Mouse (Mus musculus) CD4-positive, CD25-positive, alpha-beta regulatory T cell, adult 9 weeks (primary cell): ENCODE measurements around the gene Cfap65. TPM values are rescaled to one million over a fixed set of nuclear protein-coding genes. Genes with fewer than 3 reads are reported as not detected.

Source experiments
- polyA plus RNA-seq: library from polyadenylated mRNA; unstranded; fragments of 100-300 nt; shearing (Covaris generic); gene quantifications from one replicate; pipeline ENCODE4 v1.2.1, GENCODE M21; 2017

Gene Cfap65
- polyA plus RNA-seq, result not detected

GRCm38 (mm10) chr1:74935402-74935801 lies at the start of gene Cfap65:
Cfap65 (minus strand) TSS chr1:74935599.

GRCm38 (mm10) chr1:74951556-74952210 lies 16.3 kb upstream of the Cfap65 start, which contains the start of gene Ihh:
Ihh (minus strand) TSS chr1:74951672.

GRCm38 (mm10) chr1:74893134-74893855 lies 42.1 kb downstream of the Cfap65 start, which contains the start of gene Cryba2:
Cryba2 (minus strand) TSS chr1:74893143.

GRCm38 (mm10) chr1:74885369-74886042 lies 49.9 kb downstream of the Cfap65 start, which contains the start of gene Fev:
Fev (minus strand) TSS chr1:74885419.

GRCm38 (mm10) chr1:74854306-74855056 lies 80.9 kb downstream of the Cfap65 start, which contains the start of gene Cdk5r2:
Cdk5r2 (plus strand) TSS chr1:74854934.

Other genes starting within 250 kb of the Cfap65 start
- gene Cyp27a1, start 222.0 kb downstream of the Cfap65 start, polyA plus RNA-seq, result not detected
- not detected for gene Prkag3, start 186.4 kb downstream of the Cfap65 start, polyA plus RNA-seq
- gene Wnt6, start 163.7 kb downstream of the Cfap65 start, polyA plus RNA-seq, result not detected
- gene Wnt10a, start 144.1 kb downstream of the Cfap65 start, polyA plus RNA-seq, result 0.29 TPM
- not detected for gene Cdk5r2, start 80.7 kb downstream of the Cfap65 start, polyA plus RNA-seq
- not detected for gene Fev, start 50.2 kb downstream of the Cfap65 start, polyA plus RNA-seq
- not detected for gene Cryba2, start 42.5 kb downstream of the Cfap65 start, polyA plus RNA-seq
- gene Ihh, start 16.1 kb upstream of the Cfap65 start, polyA plus RNA-seq, result 0.11 TPM
- gene Nhej1, start 189.6 kb upstream of the Cfap65 start, polyA plus RNA-seq, result 9.8 TPM
- 0.42 TPM for gene Slc23a3, start 198.3 kb upstream of the Cfap65 start, polyA plus RNA-seq
- gene Cnppd1, start 207.1 kb upstream of the Cfap65 start, polyA plus RNA-seq, result 200 TPM
- gene Retreg2, start 207.2 kb upstream of the Cfap65 start, polyA plus RNA-seq, result 14.4 TPM
- 79.1 TPM for gene Zfand2b, start 233.0 kb upstream of the Cfap65 start, polyA plus RNA-seq
- gene Abcb6, start 244.8 kb upstream of the Cfap65 start, polyA plus RNA-seq, result 8.7 TPM